11 mouse cellular contexts compared by ENCODE assay signal in genomic region chr13:29637788-29638187, GRCm38 (mm10).
DNase-seq lines count a peak whose midpoint lies in the region; ATAC-seq and TF ChIP-seq lines count a peak whose summit lies in the region.
"Had no signal": no experiment of that assay in that cellular context is flagged by ENCODE, and none has a peak within 500 bp of the region (broad histone marks: within the 10 kb centered on the region; RNA-seq: fewer than 3 reads in every experiment).

No protein-coding gene starts in this region.

- no peak overlapping the region for H3K27ac ChIP-seq in intestine, postnatal 0 days (ENCODE audit: low read depth, low read length)
- H3K27ac ChIP-seq in intestine, embryonic 16.5 days (ENCODE audit: low read length): no peak overlapping the region
- H3K27ac ChIP-seq in heart, embryonic 13.5 days (replicated peaks): peak overlapping the region; percentile 90
- no peak overlapping the region for H3K27ac ChIP-seq in hindbrain, embryonic 11.5 days (ENCODE audit: low read depth, low read length)
- H3K27ac ChIP-seq: intestine, embryonic 15.5 days; liver, embryonic 15.5 days had no signal

- H3K9ac ChIP-seq in intestine, postnatal 0 days (ENCODE audit: low read depth, low read length): no peak overlapping the region
- no peak overlapping the region for H3K9ac ChIP-seq in intestine, embryonic 16.5 days (ENCODE audit: low read depth, low read length)
- no peak overlapping the region; the same call in 1 of the 2 replicates for H3K9ac ChIP-seq in heart, embryonic 13.5 days
- H3K9ac ChIP-seq in hindbrain, embryonic 11.5 days (ENCODE audit: low read depth, low read length): no peak overlapping the region
- H3K9ac ChIP-seq: intestine, embryonic 15.5 days; liver, embryonic 15.5 days had no signal

- no peaks in the 10 kb centered on the region for H3K36me3 ChIP-seq in intestine, postnatal 0 days (ENCODE audit: control insufficient read depth, insufficient read depth)
- H3K36me3 ChIP-seq in intestine, embryonic 16.5 days (ENCODE audit: control insufficient read depth, insufficient read depth, low read length): no peaks in the 10 kb centered on the region
- no peaks in the 10 kb centered on the region for H3K36me3 ChIP-seq in heart, embryonic 13.5 days
- no peaks in the 10 kb centered on the region for H3K36me3 ChIP-seq in hindbrain, embryonic 11.5 days (ENCODE audit: control insufficient read depth, insufficient read depth, low read length)
- H3K36me3 ChIP-seq: intestine, embryonic 15.5 days; liver, embryonic 15.5 days had no signal

- no peaks in the 10 kb centered on the region for H3K4me1 ChIP-seq in intestine, postnatal 0 days (replicated peaks; ENCODE audit: control insufficient read depth, insufficient read depth, low read length)
- peaks cover 4% of the 10 kb centered on the region; the same call in 1 of the 2 replicates for H3K4me1 ChIP-seq in intestine, embryonic 16.5 days (ENCODE audit: control insufficient read depth, insufficient read depth, low read length)
- H3K4me1 ChIP-seq in heart, embryonic 13.5 days: peaks cover 40% of the 10 kb centered on the region
- H3K4me1 ChIP-seq in hindbrain, embryonic 11.5 days (replicated peaks; ENCODE audit: control insufficient read depth, insufficient read depth, low read length): no peaks in the 10 kb centered on the region
- H3K4me1 ChIP-seq: intestine, embryonic 15.5 days; liver, embryonic 15.5 days had no signal

- ATAC-seq in intestine, postnatal 0 days: peak; percentile 31; the same call in 1 of the 2 replicates
- no peak for ATAC-seq in intestine, embryonic 16.5 days
- ATAC-seq in heart, embryonic 13.5 days (ENCODE audit: extremely low read depth, insufficient number of reproducible peaks, low FRiP score, low TSS enrichment): peak; percentile 63; the same call in 1 of the 2 replicates
- no peak for ATAC-seq in hindbrain, embryonic 11.5 days (ENCODE audit: low FRiP score)
- ATAC-seq: intestine, embryonic 15.5 days had no signal

- WGBS in intestine, postnatal 0 days: 41% methylated on average over 6 of the region's 6 CpGs
- WGBS in intestine, embryonic 16.5 days: 43% methylated on average over 6 of the region's 6 CpGs
- whole genome bisulfite sequencing in heart, embryonic 13.5 days: 10% methylated on average over 6 of the region's 6 CpGs
- 88% methylated on average over 6 of the region's 6 CpGs for whole genome bisulfite sequencing in hindbrain, embryonic 11.5 days

- H3K4me3 ChIP-seq in intestine, postnatal 0 days (ENCODE audit: low read depth, low read length): no peak overlapping the region
- H3K4me3 ChIP-seq in intestine, embryonic 16.5 days (ENCODE audit: low read length): no peak overlapping the region
- no peak overlapping the region for H3K4me3 ChIP-seq in heart, embryonic 13.5 days
- no peak overlapping the region for H3K4me3 ChIP-seq in hindbrain, embryonic 11.5 days (ENCODE audit: low read depth, low read length)
- H3K4me3 ChIP-seq: intestine, embryonic 15.5 days; liver, embryonic 15.5 days had no signal

- peak; percentile 35 for DNase-seq in brain, adult 2 months (ENCODE audit: low read depth, low spot score)
- DNase-seq in lung, postnatal 36 days: peak; percentile 35
- DNase-seq in cerebellum, adult 8-10 months: no peak
- DNase-seq in embryo, embryonic 9.5 days (ENCODE audit: extremely low spot score): no peak
- DNase-seq in hindbrain, embryonic 11.5 days (ENCODE audit: low spot score): no peak
- DNase-seq: B cell, adult 2 months had no signal

- no peaks in the 10 kb centered on the region for H3K27me3 ChIP-seq in intestine, postnatal 0 days (replicated peaks; ENCODE audit: control insufficient read depth, insufficient read depth, low read length)
- no peaks in the 10 kb centered on the region for H3K27me3 ChIP-seq in intestine, embryonic 16.5 days (replicated peaks; ENCODE audit: control insufficient read depth, insufficient read depth, low read length)
- no peaks in the 10 kb centered on the region for H3K27me3 ChIP-seq in heart, embryonic 13.5 days (replicated peaks)
- no peaks in the 10 kb centered on the region for H3K27me3 ChIP-seq in hindbrain, embryonic 11.5 days (ENCODE audit: control insufficient read depth, insufficient read depth, low read length)
- H3K27me3 ChIP-seq: intestine, embryonic 15.5 days; liver, embryonic 15.5 days had no signal

- no peak overlapping the region for H3K4me2 ChIP-seq in intestine, postnatal 0 days (replicated peaks; ENCODE audit: low read depth)
- H3K4me2 ChIP-seq in intestine, embryonic 16.5 days (ENCODE audit: low read depth, low read length): no peak overlapping the region
- H3K4me2 ChIP-seq in heart, embryonic 13.5 days: no peak overlapping the region
- H3K4me2 ChIP-seq in hindbrain, embryonic 11.5 days (replicated peaks; ENCODE audit: low read depth, low read length): no peak overlapping the region
- H3K4me2 ChIP-seq: intestine, embryonic 15.5 days; liver, embryonic 15.5 days had no signal

- H3K9me3 ChIP-seq in intestine, postnatal 0 days (ENCODE audit: control insufficient read depth): no peaks in the 10 kb centered on the region
- no peaks in the 10 kb centered on the region for H3K9me3 ChIP-seq in intestine, embryonic 16.5 days (ENCODE audit: control insufficient read depth, low read length)
- H3K9me3 ChIP-seq in heart, embryonic 13.5 days: no peaks in the 10 kb centered on the region
- no peaks in the 10 kb centered on the region for H3K9me3 ChIP-seq in hindbrain, embryonic 11.5 days (ENCODE audit: control insufficient read depth, low read length)
- H3K9me3 ChIP-seq: intestine, embryonic 15.5 days; liver, embryonic 15.5 days had no signal

- TF ChIP-seq CTCF in intestine, postnatal 0 days (IDR thresholded peaks at IDR 0.05; ENCODE audit: low read depth): no peak

Comparison
In these comparisons a context has a peak if more than half of its experiments do, and no peak if none do; other contexts are left out.
1. ATAC-seq: peak in intestine, postnatal 0 days (single experiment) and heart, embryonic 13.5 days (single experiment); none in intestine, embryonic 16.5 days (single experiment) and hindbrain, embryonic 11.5 days (single experiment).
2. DNase-seq: peak in brain, adult 2 months (single experiment) and lung, postnatal 36 days (single experiment); none in cerebellum, adult 8-10 months (single experiment), embryo, embryonic 9.5 days (single experiment) and hindbrain, embryonic 11.5 days (single experiment).